Mouse (Mus musculus): ENCODE measurements around the gene Naip5. TPM values are rescaled to one million over a fixed set of nuclear protein-coding genes. Genes with fewer than 3 reads are reported as not detected.
A peak's percentile ranks its signal among the peaks of the same experiment; 100 is the strongest.
"Not testable (repeated sequence)": the region's sequence is repeated elsewhere in the genome, so short reads cannot be mapped to it uniquely, and the experiment has no call there.

Gene Naip5
- 0.42 and 0.69 TPM in 2 replicates for polyA plus RNA-seq (2016; fragmentation: Nextera tagmentation; extraction: Ambion mirVana)

GRCm38 (mm10) chr13:100246223-100246622 lies at the start of gene Naip5:
Naip5 (minus strand) TSS chr13:100246323.
- ATAC-seq; H3K4me1 ChIP-seq; H3K27me3 ChIP-seq (replicated peaks); H3K27ac ChIP-seq; H3K36me3 ChIP-seq; H3K9me3 ChIP-seq (replicated peaks); H3K9ac ChIP-seq: not testable (repeated sequence)
- peak within 1 kb of the TSS; percentile 11; the same call in 1 of the 2 replicates for H3K4me3 ChIP-seq
- peak within 1 kb of the TSS; percentile 38 for H3K4me2 ChIP-seq
- WGBS (ENCODE audit: insufficient replicate concordance): 59% methylated on average over 4 of the region's 4 CpGs

DNA sequence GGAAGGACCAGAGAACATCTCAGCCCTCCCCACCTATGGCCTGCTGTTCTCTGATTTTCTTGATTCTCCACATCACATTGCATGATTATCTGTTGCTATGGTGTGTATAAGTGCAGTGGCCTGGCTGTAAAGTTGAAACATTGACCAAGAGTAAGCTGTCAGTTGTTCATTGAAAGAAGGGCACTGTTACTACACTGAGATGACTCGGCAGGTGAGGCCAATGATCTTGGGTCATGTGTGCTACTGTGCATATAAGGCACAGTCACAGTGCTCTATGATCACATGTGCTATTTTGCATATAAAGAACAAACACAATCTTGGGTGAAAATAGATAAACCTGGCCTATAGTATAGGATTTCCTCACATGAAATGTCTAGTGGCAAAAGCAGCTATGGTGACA lies 38.5 kb upstream of the Naip5 start:
- Histone ChIP-seq H3K9me3 (replicated peaks) (no peaks in the 10 kb centered on the region), H3K27me3 (replicated peaks) (no peaks in the 10 kb centered on the region), H3K4me1 (no peaks in the 10 kb centered on the region), H3K9ac (no peak overlapping the region), H3K27ac (no peak overlapping the region), H3K4me2 (no peak overlapping the region), H3K4me3 (no peak overlapping the region), H3K36me3 (no peaks in the 10 kb centered on the region)
- no peak for ATAC-seq
- WGBS (ENCODE audit: insufficient replicate concordance): 82% methylated on average over 1 of the region's 1 CpGs

GRCm38 (mm10) chr13:100271474-100272132 lies 25.5 kb upstream of the Naip5 start:
- not testable (repeated sequence) for H3K27ac ChIP-seq; H3K4me3 ChIP-seq; H3K4me2 ChIP-seq; ATAC-seq; H3K9ac ChIP-seq; H3K36me3 ChIP-seq; H3K9me3 ChIP-seq (replicated peaks); H3K27me3 ChIP-seq (replicated peaks); H3K4me1 ChIP-seq
- no CpG with 5 or more reads among the region's 1 CpGs for WGBS (ENCODE audit: insufficient replicate concordance)

- H3K36me3 ChIP-seq: not testable (repeated sequence)
Measured at GRCm38 (mm10) chr13:100256996-100257395, 10.9 kb upstream of the Naip5 start.

DNA sequence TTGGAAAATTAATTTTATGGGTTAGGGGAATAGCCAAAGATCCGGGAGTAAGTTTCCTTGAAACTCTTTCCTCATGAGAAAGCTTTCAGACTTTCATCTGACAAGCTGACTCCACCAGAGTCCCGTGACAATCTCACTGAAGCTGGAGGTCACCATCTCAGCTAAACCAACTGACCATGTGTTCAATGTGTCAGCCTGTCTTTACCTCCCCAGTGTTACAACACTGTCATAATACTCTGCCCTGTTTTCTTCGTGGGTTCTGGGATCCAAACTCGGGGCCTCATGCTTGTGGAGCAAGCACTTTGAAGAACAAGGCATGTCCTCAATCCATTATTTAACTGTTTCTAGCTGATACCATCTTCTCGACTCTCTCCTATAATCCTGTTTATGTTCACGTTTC lies 9.8 kb upstream of the Naip5 start:
- H3K36me3 ChIP-seq; H3K4me1 ChIP-seq; H3K9ac ChIP-seq; H3K4me2 ChIP-seq; H3K27ac ChIP-seq; H3K27me3 ChIP-seq (replicated peaks); H3K9me3 ChIP-seq (replicated peaks); ATAC-seq; H3K4me3 ChIP-seq: not testable (repeated sequence)
- 64% methylated on average over 6 of the region's 6 CpGs for WGBS (ENCODE audit: insufficient replicate concordance)

More at GRCm38 (mm10) chr13:100256996-100257395, 10.9 kb upstream of the Naip5 start:
- not testable (repeated sequence) for H3K9ac ChIP-seq; H3K4me3 ChIP-seq; H3K9me3 ChIP-seq (replicated peaks); H3K27me3 ChIP-seq (replicated peaks); H3K4me2 ChIP-seq; ATAC-seq; H3K27ac ChIP-seq; H3K4me1 ChIP-seq
- WGBS (ENCODE audit: insufficient replicate concordance): 32% methylated on average over 2 of the region's 2 CpGs

GRCm38 (mm10) chr13:100251897-100252296 lies 5.8 kb upstream of the Naip5 start:
- not testable (repeated sequence) for H3K4me3 ChIP-seq; H3K9me3 ChIP-seq (replicated peaks); H3K9ac ChIP-seq; H3K4me1 ChIP-seq; H3K27me3 ChIP-seq (replicated peaks); H3K27ac ChIP-seq; H3K36me3 ChIP-seq; H3K4me2 ChIP-seq; ATAC-seq
- 78% methylated on average over 2 of the region's 2 CpGs for WGBS (ENCODE audit: insufficient replicate concordance)

GRCm38 (mm10) chr13:100246896-100247519 lies 885 bp upstream of the Naip5 start:
- peak overlapping the region; percentile 11; the same call in 1 of the 2 replicates for H3K4me3 ChIP-seq
- H3K27ac ChIP-seq; H3K9ac ChIP-seq; H3K36me3 ChIP-seq; H3K27me3 ChIP-seq (replicated peaks); H3K9me3 ChIP-seq (replicated peaks); H3K4me1 ChIP-seq: not testable (repeated sequence)
- peak; percentile 49; the same call in 1 of the 2 replicates for ATAC-seq
- peak overlapping the region; percentile 38 for H3K4me2 ChIP-seq
- 18% methylated on average over 5 of the region's 5 CpGs for WGBS (ENCODE audit: insufficient replicate concordance)

DNA sequence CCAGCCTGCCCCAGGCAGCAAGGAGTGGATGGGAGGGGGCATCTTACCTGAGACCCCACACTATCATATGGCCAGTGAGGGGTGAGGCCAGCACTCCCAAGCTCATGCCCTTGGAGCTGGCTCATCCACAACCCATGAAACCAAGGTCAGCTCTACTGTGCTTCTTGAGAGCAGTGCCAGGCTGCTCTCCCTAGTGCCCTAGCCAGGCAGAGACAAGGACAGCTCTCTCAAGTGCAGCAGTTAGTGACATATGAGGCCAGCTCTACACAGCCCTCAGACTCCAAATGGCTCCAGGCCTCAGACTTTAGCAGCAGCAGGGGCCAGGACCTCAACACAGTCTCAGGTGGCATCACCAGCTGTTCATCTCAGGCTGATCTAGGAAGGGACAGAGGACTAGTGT lies 2.4 kb downstream of the Naip5 start:
- H3K36me3 ChIP-seq: no peaks in the 10 kb centered on the region
- H3K4me1 ChIP-seq: no peaks in the 10 kb centered on the region
- no peak overlapping the region for H3K4me3 ChIP-seq
- no peak overlapping the region for H3K4me2 ChIP-seq
- no peak overlapping the region for H3K9ac ChIP-seq
- no peaks in the 10 kb centered on the region for H3K9me3 ChIP-seq (replicated peaks)
- no peak overlapping the region for H3K27ac ChIP-seq
- no peaks in the 10 kb centered on the region for H3K27me3 ChIP-seq (replicated peaks)
- no peak for ATAC-seq

- 70% methylated on average over 1 of the region's 1 CpGs for WGBS (ENCODE audit: insufficient replicate concordance)
- H3K4me1 ChIP-seq; H3K27ac ChIP-seq; ATAC-seq; H3K4me2 ChIP-seq; H3K9me3 ChIP-seq (replicated peaks); H3K36me3 ChIP-seq; H3K9ac ChIP-seq; H3K4me3 ChIP-seq; H3K27me3 ChIP-seq (replicated peaks): not testable (repeated sequence)
Measured at GRCm38 (mm10) chr13:100213683-100214082, 32.4 kb downstream of the Naip5 start.

- Histone ChIP-seq H3K27ac (no peak overlapping the region), H3K4me1 (no peaks in the 10 kb centered on the region), H3K36me3 (no peaks in the 10 kb centered on the region), H3K4me2 (no peak overlapping the region), H3K9me3 (replicated peaks) (no peaks in the 10 kb centered on the region), H3K4me3 (no peak overlapping the region), H3K27me3 (replicated peaks) (no peaks in the 10 kb centered on the region), H3K9ac (no peak overlapping the region)
- WGBS (ENCODE audit: insufficient replicate concordance): 21% methylated on average over 8 of the region's 8 CpGs
- ATAC-seq: no peak
Measured at GRCm38 (mm10) chr13:100210540-100210939, 35.6 kb downstream of the Naip5 start.

- Histone ChIP-seq H3K4me2 (no peak overlapping the region), H3K4me1 (peaks cover 14% of the 10 kb centered on the region; the same call in 1 of the 2 replicates), H3K9ac (no peak overlapping the region), H3K27me3 (replicated peaks) (no peaks in the 10 kb centered on the region), H3K9me3 (replicated peaks) (no peaks in the 10 kb centered on the region), H3K4me3 (no peak overlapping the region), H3K36me3 (no peaks in the 10 kb centered on the region), H3K27ac (no peak overlapping the region)
- no peak for ATAC-seq
- WGBS (ENCODE audit: insufficient replicate concordance): 52% methylated on average over 1 of the region's 1 CpGs
Measured at GRCm38 (mm10) chr13:100203319-100203718, 42.8 kb downstream of the Naip5 start.

DNA sequence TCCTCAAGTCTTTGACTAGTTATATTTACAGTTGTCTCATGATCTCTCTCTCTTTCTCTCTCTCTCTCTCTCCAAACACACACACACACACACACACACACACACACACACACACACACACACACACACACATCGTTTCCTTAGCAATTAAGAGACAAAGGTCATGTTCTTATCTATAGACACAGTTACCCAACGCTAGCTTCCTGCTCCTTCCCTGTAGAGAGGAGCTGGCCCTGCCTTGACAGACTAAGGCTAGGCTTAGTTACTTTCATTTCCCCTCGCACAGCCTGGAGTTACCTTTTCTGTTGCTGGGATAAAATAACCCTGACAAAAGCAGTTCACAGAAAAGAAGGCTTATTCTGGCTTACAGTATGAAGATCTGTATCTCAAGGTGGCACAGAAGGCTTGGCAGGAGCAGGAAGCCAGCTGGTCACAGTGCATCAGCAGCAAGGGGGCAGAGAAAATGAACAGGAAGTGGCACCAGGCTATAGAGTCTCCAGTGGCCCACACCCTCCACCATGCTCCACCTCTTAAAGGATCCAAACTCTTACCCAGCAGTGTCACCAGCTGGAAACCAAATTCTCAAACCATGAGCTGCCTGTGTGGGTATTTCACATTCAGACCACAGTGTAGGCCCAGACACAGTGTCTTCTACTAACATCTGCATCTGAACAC lies 44.3 kb downstream of the Naip5 start, which contains the start of gene Naip2:
Naip2 (minus strand) TSS at position 434 of the 675 bp plus-strand sequence.
- not testable (repeated sequence) for H3K27me3 ChIP-seq (replicated peaks); H3K36me3 ChIP-seq; H3K9me3 ChIP-seq (replicated peaks)
- H3K27ac ChIP-seq: peak within 1 kb of the TSS; percentile 49
- ATAC-seq: peak; percentile 86
- H3K4me1 ChIP-seq: peaks cover 14% of the 10 kb centered on the region; the same call in 1 of the 2 replicates
- peak within 1 kb of the TSS; percentile 56 for H3K4me2 ChIP-seq
- peak within 1 kb of the TSS; percentile 49 for H3K4me3 ChIP-seq
- WGBS (ENCODE audit: insufficient replicate concordance): 12% methylated on average over 3 of the region's 3 CpGs
- H3K9ac ChIP-seq: peak within 1 kb of the TSS; percentile 35; the same call in 1 of the 2 replicates

All from liver, embryonic 12.5 days (tissue).